Mouse (Mus musculus) cerebellum, adult 2 months (tissue): ENCODE results near the gene Lmbr1.

Source experiments
- CTCF ChIP-seq: fragments of 200-500 bp; IDR thresholded peaks from 2 replicates; pipeline ENCODE4 v1.5.1; 2011; ENCODE audit warnings: low read depth, mild to moderate bottlenecking, control low read depth, low read length, moderate library complexity, borderline replicate concordance; ENCODE audit not compliant: insufficient read depth
- POLR2A ChIP-seq: fragments of 200-500 bp; IDR thresholded peaks from 2 replicates; pipeline ENCODE4 v1.6.1; 2011; ENCODE audit warnings: low read length, control low read depth, borderline replicate concordance; ENCODE audit not compliant: insufficient read depth

GRCm38 (mm10) chr5:29217997-29218396 lies 160.2 kb downstream of the Lmbr1 start:
- no peak for TF ChIP-seq POLR2A
- no peak for TF ChIP-seq CTCF
